Mouse (Mus musculus) kidney, embryonic 15.5 days (tissue): Measurements from ENCODE around the gene Olfr1359. TPM values are rescaled to one million over a fixed set of nuclear protein-coding genes. Genes with fewer than 3 reads are reported as not detected.
"Not testable (repeated sequence)": the region's sequence is repeated elsewhere in the genome, so short reads cannot be mapped to it uniquely, and the experiment has no call there.

ENCODE experiments used
- ATAC-seq: fragments of 200-750 bp; cut with Nextera tagmentation; replicated peaks from 2 replicates; pipeline ENCODE4 v1.8.0; 2017; ENCODE audit warnings: moderate TSS enrichment; ENCODE audit not compliant: low FRiP score
- H3K27ac ChIP-seq: fragments of 300-500 bp; sonication (generic); 2 replicates; pipeline ENCODE4 v1.5.1; 2015; ENCODE audit warnings: mild to moderate bottlenecking, inconsistent platforms
- H3K27me3 ChIP-seq: fragments of 300-500 bp; sonication (generic); 2 replicates; pipeline ENCODE4 v1.6.1; 2015; ENCODE audit warnings: inconsistent platforms
- H3K36me3 ChIP-seq: fragments of 300-500 bp; sonication (generic); 2 replicates; pipeline ENCODE4 v1.6.1; 2015; ENCODE audit warnings: inconsistent platforms
- H3K4me1 ChIP-seq: fragments of 300-500 bp; sonication (generic); 2 replicates; pipeline ENCODE4 v1.6.1; 2015; ENCODE audit warnings: inconsistent platforms
- H3K4me2 ChIP-seq: fragments of 300-500 bp; sonication (generic); 2 replicates; pipeline ENCODE4 v1.6.1; 2015; ENCODE audit warnings: moderate library complexity, mild to moderate bottlenecking, inconsistent platforms
- H3K4me3 ChIP-seq: fragments of 300-500 bp; sonication (generic); replicated peaks from 2 replicates; pipeline ENCODE4 v1.5.1; 2015; ENCODE audit warnings: mild to moderate bottlenecking, inconsistent platforms
- H3K9ac ChIP-seq: fragments of 300-500 bp; sonication (generic); 2 replicates; pipeline ENCODE4 v1.6.1; 2015; ENCODE audit warnings: mild to moderate bottlenecking, inconsistent platforms
- H3K9me3 ChIP-seq: fragments of 300-500 bp; sonication (generic); replicated peaks from 2 replicates; pipeline ENCODE4 v1.6.1; 2016; ENCODE audit warnings: inconsistent platforms
- WGBS: fragments of 180-500 bp; shearing (Covaris S2); methylation state at CpG from one replicate; pipeline ENCODE4 v1.1.7; 2015; ENCODE audit warnings: mixed read lengths; 5-methylcytosine and 5-hydroxymethylcytosine counted together
- polyA plus RNA-seq: library from polyadenylated mRNA; unstranded; fragments of >200 nt; fragmentation: Nextera tagmentation; extraction: Ambion mirVana; gene quantifications from 2 replicates; pipeline ENCODE4 v1.2.1, GENCODE M21; 2015

Gene Olfr1359
- not detected in 2 replicates for polyA plus RNA-seq

DNA sequence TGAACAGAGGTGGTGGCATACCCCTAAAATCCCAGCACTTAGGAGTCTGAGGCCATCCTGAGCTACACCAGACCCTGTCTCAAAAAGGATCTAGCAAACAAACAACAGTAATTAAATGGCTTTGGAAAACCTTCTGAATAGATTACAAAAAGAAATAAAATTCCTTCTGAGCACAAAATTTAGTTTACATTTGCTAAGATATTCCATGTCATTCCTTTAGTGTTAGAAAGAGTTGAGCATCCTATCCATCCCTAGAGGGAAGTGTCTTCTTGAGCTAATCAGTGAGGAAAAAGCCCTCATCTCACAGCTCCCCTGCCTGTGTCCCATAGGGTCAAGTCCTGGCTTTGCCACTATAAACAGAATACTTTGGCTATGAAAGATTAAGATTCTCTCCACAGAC lies at the start of gene Olfr1359:
Gene Olfr1359, plus strand, starts transcription at position 301 of the 400 bp plus-strand sequence.
- Histone ChIP-seq H3K9me3 (no peaks in the 10 kb centered on the region), H3K27me3 (no peaks in the 10 kb centered on the region), H3K36me3 (no peaks in the 10 kb centered on the region), H3K4me2 (no peak within 1 kb of the TSS), H3K4me1 (no peaks in the 10 kb centered on the region), H3K4me3 (no peak within 1 kb of the TSS), H3K9ac (no peak within 1 kb of the TSS), H3K27ac (no peak within 1 kb of the TSS)
- no peak for ATAC-seq

DNA sequence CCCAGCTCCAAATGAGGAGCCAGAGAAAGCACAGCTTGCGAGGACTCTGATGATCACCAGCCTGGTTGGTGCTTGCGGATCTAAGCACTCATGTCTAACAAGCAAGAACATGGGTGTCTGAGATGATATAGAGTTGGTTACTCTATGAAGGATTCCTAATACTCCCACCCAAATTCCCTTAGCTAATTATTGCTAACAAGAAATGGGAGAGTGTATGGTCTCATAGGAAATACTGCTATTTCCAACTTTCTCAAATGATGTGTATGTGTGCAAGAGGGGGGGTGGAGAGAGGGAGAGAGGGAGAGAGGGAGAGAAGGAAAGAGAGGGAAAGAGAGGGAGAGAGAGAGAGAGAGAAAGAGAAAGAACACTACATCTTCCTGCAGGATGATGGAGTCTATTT lies 34.6 kb upstream of the Olfr1359 start, which contains the start of gene Olfr1361:
Gene Olfr1361, minus strand, starts transcription at position 101 of the 400 bp plus-strand sequence.
- H3K4me2 ChIP-seq, result no peak within 1 kb of the TSS
- H3K4me1 ChIP-seq, result no peaks in the 10 kb centered on the region
- no peak within 1 kb of the TSS for H3K9ac ChIP-seq
- H3K27ac ChIP-seq, result no peak within 1 kb of the TSS
- 40% methylated on average over 2 of the region's 2 CpGs for WGBS
- no peaks in the 10 kb centered on the region for H3K27me3 ChIP-seq
- no peak for ATAC-seq
- no peaks in the 10 kb centered on the region for H3K36me3 ChIP-seq
- H3K9me3 ChIP-seq, result no peaks in the 10 kb centered on the region
- H3K4me3 ChIP-seq, result no peak within 1 kb of the TSS

DNA sequence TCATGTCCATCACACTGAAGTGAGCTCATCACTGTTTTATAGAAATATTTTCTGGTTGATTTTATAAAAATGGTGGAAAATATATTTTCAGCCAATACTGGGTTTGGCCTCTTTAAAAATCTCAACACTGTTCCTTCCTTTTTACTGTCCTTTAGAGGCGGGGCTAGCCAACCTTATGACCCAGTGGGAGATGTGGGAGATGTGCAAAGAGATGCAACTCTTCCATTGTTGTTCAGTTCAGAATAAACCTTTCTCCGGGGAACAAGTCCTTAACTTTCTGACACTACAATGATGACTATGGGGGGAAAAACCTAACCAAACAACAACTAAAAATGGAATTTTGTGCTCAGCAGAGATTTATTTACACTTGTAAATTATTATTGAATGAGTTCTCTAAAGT lies 20.6 kb upstream of the Olfr1359 start, which contains the start of gene Olfr1360:
Gene Olfr1360, minus strand, starts transcription at position 101 of the 400 bp plus-strand sequence.
- H3K9me3 ChIP-seq, result no peaks in the 10 kb centered on the region
- H3K4me3 ChIP-seq, result no peak within 1 kb of the TSS
- no peaks in the 10 kb centered on the region for H3K36me3 ChIP-seq
- H3K4me1 ChIP-seq, result no peaks in the 10 kb centered on the region
- H3K4me2 ChIP-seq, result no peak within 1 kb of the TSS
- H3K9ac ChIP-seq, result no peak within 1 kb of the TSS
- H3K27me3 ChIP-seq, result no peaks in the 10 kb centered on the region
- no peak within 1 kb of the TSS for H3K27ac ChIP-seq
- no peak for ATAC-seq
- WGBS, result 84% methylated on average over 2 of the region's 2 CpGs

DNA sequence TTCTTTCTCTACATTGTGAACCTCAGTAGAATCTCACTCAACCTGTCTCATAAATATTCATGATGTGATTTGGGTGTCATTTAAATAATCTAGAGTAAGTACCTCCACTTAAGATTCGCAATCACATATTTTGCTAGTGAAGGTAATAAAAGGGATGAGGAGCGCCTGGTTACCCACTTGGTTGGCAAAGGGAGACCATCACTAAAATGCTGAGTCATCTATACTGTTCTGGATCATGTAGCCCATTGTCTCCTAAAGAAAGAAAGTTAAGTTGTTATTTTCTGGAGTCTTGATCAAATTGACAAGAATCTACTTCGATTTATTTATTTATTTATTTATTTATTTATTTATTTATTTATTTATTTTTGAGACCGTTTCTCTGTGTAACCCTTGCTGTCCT lies 8.8 kb downstream of the Olfr1359 start:
- Histone ChIP-seq H3K27me3 (no peaks in the 10 kb centered on the region), H3K4me1 (0 out of 2 replicates have a peak, but pooled peaks cover 6% of the 10 kb centered on the region), H3K4me3 (no peak overlapping the region), H3K27ac (no peak overlapping the region), H3K9ac (no peak overlapping the region), H3K9me3 (no peaks in the 10 kb centered on the region), H3K36me3 (no peaks in the 10 kb centered on the region), H3K4me2 (no peak overlapping the region)
- WGBS, result 75% methylated on average over 4 of the region's 4 CpGs
- ATAC-seq, result no peak

DNA sequence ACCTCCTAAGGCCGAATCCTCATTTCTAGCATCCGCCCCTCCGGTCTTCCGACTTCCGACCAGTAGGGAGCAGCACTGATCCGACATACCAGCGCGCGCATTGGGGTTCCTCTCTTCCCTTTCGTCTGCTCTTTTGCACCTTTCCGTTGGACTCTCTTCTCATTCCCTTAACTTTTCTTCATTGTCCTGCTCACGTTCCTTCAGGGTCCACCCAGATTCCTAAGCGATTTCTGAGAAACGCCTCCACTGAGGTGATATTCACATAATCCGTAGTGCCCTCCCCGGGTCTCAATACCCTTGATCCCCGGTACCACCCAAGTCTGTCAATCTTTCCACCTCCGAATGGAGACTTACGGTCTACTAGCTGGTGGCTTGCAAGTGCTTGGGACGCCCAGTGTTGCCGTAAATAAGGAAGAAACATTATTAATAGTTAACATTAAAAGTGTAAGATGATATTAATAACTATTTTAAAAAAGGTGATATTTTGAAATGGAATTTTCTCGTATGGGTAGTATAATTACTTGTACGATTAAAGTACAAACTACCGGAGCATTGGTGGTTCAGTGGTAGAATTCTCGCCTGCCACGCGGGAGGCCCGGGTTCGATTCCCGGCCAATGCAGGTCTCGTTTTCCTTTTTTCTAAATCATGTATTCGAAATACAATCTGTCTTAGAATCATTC lies 12.3 kb downstream of the Olfr1359 start:
- H3K4me1 ChIP-seq, result peaks cover 13% of the 10 kb centered on the region
- H3K27me3 ChIP-seq, result no peaks in the 10 kb centered on the region
- H3K9me3 ChIP-seq, result no peaks in the 10 kb centered on the region
- WGBS, result under 1% methylated on average over 32 of the region's 32 CpGs
- peak overlapping the region; percentile 75 for H3K4me2 ChIP-seq
- peak overlapping the region; percentile 93 for H3K27ac ChIP-seq
- peak; percentile 76 for ATAC-seq
- peak overlapping the region; percentile 48; the same call in 1 of the 2 replicates for H3K9ac ChIP-seq
- H3K36me3 ChIP-seq, result no peaks in the 10 kb centered on the region
- H3K4me3 ChIP-seq, result peak overlapping the region; percentile 77

DNA sequence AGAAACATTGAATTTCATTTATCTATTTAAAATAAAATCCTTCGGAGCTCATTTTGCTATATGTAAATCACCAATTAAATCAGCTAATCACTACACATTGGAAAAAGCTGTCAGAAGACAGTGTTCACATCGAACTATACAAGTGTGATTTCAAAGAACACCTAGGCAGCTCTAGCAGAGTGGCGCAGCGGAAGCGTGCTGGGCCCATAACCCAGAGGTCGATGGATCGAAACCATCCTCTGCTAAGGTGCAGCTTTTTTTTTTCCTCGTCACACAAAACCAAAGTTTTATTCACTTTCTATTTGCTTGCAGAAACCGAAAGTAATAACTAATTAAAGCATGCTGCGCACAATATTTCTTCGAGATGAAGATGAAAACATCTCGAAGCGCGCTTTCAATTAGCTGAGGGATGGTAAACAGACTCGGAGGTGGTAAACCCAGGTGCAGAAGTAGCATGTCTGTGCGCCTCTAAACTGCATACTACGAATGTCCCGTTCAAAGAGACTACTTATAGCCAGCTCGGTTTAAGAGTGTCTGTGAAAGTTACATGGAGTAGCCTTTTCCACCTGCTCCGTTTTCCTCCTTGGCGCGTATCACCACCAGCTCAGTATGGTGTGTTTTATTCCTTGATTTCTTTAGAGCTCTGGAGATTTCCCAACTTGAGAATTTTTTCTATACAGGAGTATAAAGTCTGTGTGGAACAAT lies 13.1 kb downstream of the Olfr1359 start:
- 2% methylated on average over 22 of the region's 22 CpGs for WGBS
- peak; percentile 80 for ATAC-seq
- peak overlapping the region; percentile 77 for H3K4me3 ChIP-seq

DNA sequence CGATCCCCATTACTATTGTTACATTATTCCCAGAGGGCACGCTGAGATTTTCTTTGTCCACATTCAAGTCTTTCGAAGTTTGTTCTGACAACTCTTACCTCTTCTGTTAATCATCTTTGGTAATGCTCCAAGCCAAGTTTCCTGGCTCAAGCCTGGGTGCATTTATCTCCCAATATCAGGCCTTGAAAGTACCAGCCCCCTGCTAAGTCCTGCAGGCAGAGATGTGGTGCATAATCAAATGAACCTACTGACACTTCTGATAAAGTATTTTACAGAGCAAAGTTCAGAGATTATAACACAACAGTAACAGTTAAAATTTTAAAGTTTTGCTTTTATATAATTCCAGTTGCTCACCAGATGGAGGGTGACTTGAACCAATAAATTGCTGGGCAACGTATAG lies 13.8 kb downstream of the Olfr1359 start:
- H3K4me3 ChIP-seq, result peak overlapping the region; percentile 77
- ATAC-seq, result no peak
- peak overlapping the region; percentile 45; the same call in 1 of the 2 replicates for H3K9ac ChIP-seq
- no peaks in the 10 kb centered on the region for H3K27me3 ChIP-seq
- H3K4me1 ChIP-seq, result peaks cover 17% of the 10 kb centered on the region
- H3K27ac ChIP-seq, result no peak overlapping the region
- 28% methylated on average over 4 of the region's 4 CpGs for WGBS
- peak overlapping the region; percentile 75 for H3K4me2 ChIP-seq
- H3K9me3 ChIP-seq, result no peaks in the 10 kb centered on the region
- no peaks in the 10 kb centered on the region for H3K36me3 ChIP-seq

More for the DNA sequence above, 13.1 kb downstream of the Olfr1359 start:
- Histone ChIP-seq H3K4me2 (peak overlapping the region; percentile 75), H3K27ac (peak overlapping the region; percentile 54; the same call in 1 of the 2 replicates), H3K27me3 (no peaks in the 10 kb centered on the region), H3K9ac (peak overlapping the region; percentile 45), H3K36me3 (no peaks in the 10 kb centered on the region), H3K9me3 (no peaks in the 10 kb centered on the region), H3K4me1 (peaks cover 17% of the 10 kb centered on the region)

DNA sequence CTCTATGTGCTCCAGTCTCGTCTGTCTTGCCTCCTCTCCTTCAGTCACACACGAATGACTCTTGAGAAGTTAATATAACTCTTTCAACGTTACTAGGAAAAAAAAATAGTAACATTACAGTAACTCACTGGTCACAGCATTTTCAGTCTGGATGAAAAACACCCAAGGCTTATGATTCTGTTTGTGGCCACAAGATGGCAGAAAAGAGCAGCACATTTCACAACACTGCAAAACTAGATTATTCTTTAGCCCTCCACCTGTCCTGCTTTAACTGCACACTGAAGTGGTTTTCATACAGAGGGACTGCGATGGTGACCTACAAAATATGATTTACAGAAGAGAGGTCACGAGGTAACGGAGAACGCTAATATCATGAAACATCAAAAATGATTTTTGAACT lies 16.8 kb downstream of the Olfr1359 start:
- Histone ChIP-seq H3K27ac (peak overlapping the region; percentile 98), H3K36me3 (no peaks in the 10 kb centered on the region), H3K4me3 (peak overlapping the region; percentile 49), H3K27me3 (no peaks in the 10 kb centered on the region), H3K4me1 (peaks cover 30% of the 10 kb centered on the region), H3K9me3 (no peaks in the 10 kb centered on the region), H3K4me2 (peak overlapping the region; percentile 79), H3K9ac (peak overlapping the region; percentile 67; the same call in 1 of the 2 replicates)
- WGBS, result under 1% methylated on average over 7 of the region's 7 CpGs
- no peak for ATAC-seq

DNA sequence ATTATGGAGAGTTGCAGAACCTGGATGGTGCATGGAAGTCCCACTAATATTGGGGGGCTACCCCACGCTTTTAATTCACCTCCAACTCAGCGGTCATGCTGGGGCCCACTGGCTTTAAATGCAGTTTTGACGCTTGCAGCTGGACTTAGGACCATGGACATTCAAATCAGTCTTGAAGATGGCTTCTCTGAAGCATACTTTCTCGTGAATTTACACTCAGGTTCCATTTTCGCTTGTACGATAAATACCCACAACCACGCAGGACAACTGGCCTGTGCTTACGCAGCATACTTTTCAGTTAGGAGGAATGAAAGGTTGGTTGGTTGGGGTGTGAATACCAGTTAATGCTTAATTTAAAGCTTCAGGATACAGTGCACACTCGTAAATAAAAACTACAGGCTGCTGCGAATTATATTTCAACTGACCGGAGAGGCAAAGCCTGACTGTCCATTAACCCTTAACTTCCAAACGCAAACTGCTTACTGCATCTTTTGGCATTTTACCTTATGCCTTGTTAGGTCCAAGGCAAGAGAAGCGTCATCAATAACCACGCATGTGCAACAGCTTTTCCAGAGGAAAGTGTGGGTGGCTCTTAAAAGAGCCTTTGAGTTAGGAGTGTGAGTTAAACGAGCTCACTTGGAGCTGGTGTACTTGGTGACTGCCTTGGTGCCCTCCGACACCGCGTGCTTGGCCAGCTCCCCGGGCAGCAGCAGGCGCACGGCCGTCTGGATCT lies 17.4 kb downstream of the Olfr1359 start:
- Histone ChIP-seq H3K4me3 (peak overlapping the region; percentile 49), H3K4me2 (peak overlapping the region; percentile 79), H3K36me3 (no peaks in the 10 kb centered on the region), H3K9ac (peak overlapping the region; percentile 67), H3K27me3 (no peaks in the 10 kb centered on the region), H3K27ac (peak overlapping the region; percentile 98), H3K9me3 (no peaks in the 10 kb centered on the region), H3K4me1 (peaks cover 36% of the 10 kb centered on the region)
- no peak for ATAC-seq
- under 1% methylated on average over 22 of the region's 22 CpGs for WGBS

DNA sequence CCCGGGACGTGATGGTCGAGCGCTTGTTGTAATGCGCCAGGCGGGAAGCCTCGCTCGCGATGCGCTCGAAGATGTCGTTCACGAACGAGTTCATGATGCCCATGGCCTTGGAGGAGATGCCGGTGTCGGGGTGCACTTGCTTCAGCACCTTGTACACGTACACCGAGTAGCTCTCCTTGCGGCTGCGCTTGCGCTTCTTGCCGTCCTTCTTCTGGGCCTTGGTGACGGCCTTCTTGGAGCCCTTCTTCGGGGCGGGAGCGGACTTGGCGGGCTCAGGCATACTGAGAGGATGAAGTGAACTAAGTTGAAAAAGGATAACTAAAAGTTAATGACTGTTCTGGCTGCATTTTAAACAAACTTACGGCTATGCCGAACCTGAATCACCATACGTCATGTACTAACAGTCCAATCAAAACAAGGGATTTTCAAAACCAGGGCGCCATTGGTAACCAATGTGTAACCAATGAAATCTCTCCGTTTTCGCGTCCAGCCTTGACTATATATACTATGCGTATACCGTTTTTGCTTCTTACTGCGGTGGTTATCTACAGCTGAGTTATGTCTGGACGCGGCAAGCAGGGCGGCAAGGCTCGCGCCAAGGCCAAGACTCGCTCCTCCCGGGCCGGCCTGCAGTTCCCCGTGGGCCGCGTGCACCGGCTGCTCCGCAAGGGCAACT lies 18.1 kb downstream of the Olfr1359 start, which contains the start of the genes Hist1h2bl and Hist1h2ai:
Gene Hist1h2bl, minus strand, starts transcription at position 280 of the 676 bp plus-strand sequence.
Gene Hist1h2ai, plus strand, starts transcription at position 559 of the 676 bp plus-strand sequence.
- H3K27me3 ChIP-seq, H3K9me3 ChIP-seq, H3K36me3 ChIP-seq: not testable (repeated sequence)
- Histone ChIP-seq H3K4me3 (peak within 1 kb of the TSS; percentile 49), H3K27ac (peak within 1 kb of the TSS; percentile 98), H3K9ac (peak within 1 kb of the TSS; percentile 67), H3K4me1 (peaks cover 42% of the 10 kb centered on the region), H3K4me2 (peak within 1 kb of the TSS; percentile 79)
- WGBS, result under 1% methylated on average over 37 of the region's 50 CpGs
- peak; percentile 94 for ATAC-seq
